Comparison of ENCODE assay signal across 10 mouse cellular contexts in genomic region chr12:33118624-33119301, GRCm38 (mm10). TPM values are rescaled to one million over a fixed set of nuclear protein-coding genes. Genes with fewer than 3 reads are reported as not detected.
DNase-seq lines count a peak whose midpoint lies in the region; ATAC-seq and TF ChIP-seq lines count a peak whose summit lies in the region.
"Had no signal": no experiment of that assay in that cellular context is flagged by ENCODE, and none has a peak within 500 bp of the region (broad histone marks: within the 10 kb centered on the region; RNA-seq: fewer than 3 reads in every experiment).

No protein-coding gene starts in this region.

- no peak overlapping the region for H3K9ac ChIP-seq in lung, postnatal 0 days (replicated peaks; ENCODE audit: low read depth)
- H3K9ac ChIP-seq in limb, embryonic 12.5 days (replicated peaks): no peak overlapping the region
- H3K9ac ChIP-seq: hindbrain, embryonic 14.5 days had no signal

- DNase-seq in lung, postnatal 0 days (ENCODE audit: low spot score): no peak
- no peak for DNase-seq in lung, adult 2 months
- peak; percentile 37 for DNase-seq in thymus, adult 2 months
- DNase-seq in left cerebral cortex, postnatal 25 days (ENCODE audit: low spot score in 2 of 2): no peak
- DNase-seq in gastrocnemius, adult 8-10 months (ENCODE audit: low spot score in 2 of 2): no peak
- no peak for DNase-seq in kidney, postnatal 10 days

- intact Hi-C loops in left cerebral cortex, postnatal 25 days (cut with DNase I): no loop called here

- no peaks in the 10 kb centered on the region for H3K4me1 ChIP-seq in lung, postnatal 0 days (ENCODE audit: insufficient read depth, low read depth, low read length)
- H3K4me1 ChIP-seq in lung, adult 2 months (ENCODE audit: control insufficient read depth, insufficient read depth, low read length): peaks cover 5% of the 10 kb centered on the region; the same call in 1 of the 2 replicates
- 0 out of 2 replicates have a peak, but pooled peaks cover 3% of the 10 kb centered on the region for H3K4me1 ChIP-seq in limb, embryonic 12.5 days (replicated peaks)
- H3K4me1 ChIP-seq in thymus, adult 2 months (replicated peaks; ENCODE audit: control insufficient read depth, insufficient read depth, low read length): no peaks in the 10 kb centered on the region

- TF ChIP-seq EP300 in lung, postnatal 0 days (IDR thresholded peaks at IDR 0.05): no peak

- 29% methylated on average over 15 of the region's 15 CpGs for WGBS in lung, postnatal 0 days
- WGBS in lung, adult 2 months: 54% methylated on average over 15 of the region's 15 CpGs
- 35% methylated on average over 15 of the region's 15 CpGs for WGBS in limb, embryonic 12.5 days
- WGBS in thymus, adult 2 months: 63% methylated on average over 15 of the region's 15 CpGs

- no peak for ATAC-seq in lung, postnatal 0 days
- ATAC-seq in activated CD4-positive, CD25-positive, alpha-beta regulatory T cell, adult 4 months: peak; percentile 90
- no peak for ATAC-seq in limb, embryonic 12.5 days (ENCODE audit: insufficient number of reproducible peaks, insufficient read depth, low FRiP score, low TSS enrichment, low read depth)

- no peak overlapping the region for H3K27ac ChIP-seq in lung, postnatal 0 days (ENCODE audit: low read length)
- no peak overlapping the region for H3K27ac ChIP-seq in limb, embryonic 12.5 days
- no peak overlapping the region for H3K27ac ChIP-seq in thymus, adult 2 months (ENCODE audit: control insufficient read depth, insufficient read depth, low read length)
- H3K27ac ChIP-seq: hindbrain, embryonic 14.5 days; left cerebral cortex, adult 2 months had no signal

- no peaks in the 10 kb centered on the region for H3K36me3 ChIP-seq in lung, postnatal 0 days (ENCODE audit: insufficient read depth, low read length)
- H3K36me3 ChIP-seq in limb, embryonic 12.5 days: no peaks in the 10 kb centered on the region
- H3K36me3 ChIP-seq in thymus, adult 2 months (ENCODE audit: control insufficient read depth, insufficient read depth, low read length): no peaks in the 10 kb centered on the region

- no peak for TF ChIP-seq POLR2A in lung, adult 2 months (IDR thresholded peaks at IDR 0.05; ENCODE audit: borderline replicate concordance, extremely low read depth, low read depth, low read length)
- no peak for TF ChIP-seq POLR2A in thymus, adult 2 months (IDR thresholded peaks at IDR 0.05; ENCODE audit: control insufficient read depth, extremely low read depth, insufficient read depth, low read length, poor library complexity)

- TF ChIP-seq CTCF in lung, postnatal 0 days (IDR thresholded peaks at IDR 0.05): no peak
- TF ChIP-seq CTCF in lung, adult 2 months (IDR thresholded peaks at IDR 0.05; ENCODE audit: insufficient read depth, low read length): no peak
- no peak for TF ChIP-seq CTCF in thymus, adult 2 months (IDR thresholded peaks at IDR 0.05; ENCODE audit: borderline replicate concordance, control insufficient read depth, extremely low read depth, insufficient read depth, low read length, poor library complexity)

- peak overlapping the region; percentile 21; the same call in 1 of the 2 replicates for H3K4me2 ChIP-seq in lung, postnatal 0 days (replicated peaks; ENCODE audit: low read depth, low read length)
- peak overlapping the region; percentile 24; the same call in 1 of the 2 replicates for H3K4me2 ChIP-seq in limb, embryonic 12.5 days
- H3K4me2 ChIP-seq: hindbrain, embryonic 14.5 days had no signal

- H3K4me3 ChIP-seq in lung, postnatal 0 days (ENCODE audit: low read depth, low read length): no peak overlapping the region
- H3K4me3 ChIP-seq in lung, adult 2 months (replicated peaks; ENCODE audit: extremely low read depth, low read depth, low read length): no peak overlapping the region
- H3K4me3 ChIP-seq in limb, embryonic 12.5 days (replicated peaks): no peak overlapping the region
- H3K4me3 ChIP-seq in thymus, adult 2 months (ENCODE audit: control insufficient read depth, insufficient read depth, low read length): peak overlapping the region; percentile 22
- H3K4me3 ChIP-seq: left cerebral cortex, adult 2 months had no signal

- H3K27me3 ChIP-seq in lung, postnatal 0 days (replicated peaks; ENCODE audit: insufficient read depth, low read length): no peaks in the 10 kb centered on the region
- no peaks in the 10 kb centered on the region; the same call in 1 of the 2 replicates for H3K27me3 ChIP-seq in limb, embryonic 12.5 days
- no peaks in the 10 kb centered on the region for H3K27me3 ChIP-seq in thymus, adult 2 months (ENCODE audit: control insufficient read depth, insufficient read depth, low read length)

- no peaks in the 10 kb centered on the region for H3K9me3 ChIP-seq in lung, postnatal 0 days (ENCODE audit: low read length)
- H3K9me3 ChIP-seq in limb, embryonic 12.5 days: no peaks in the 10 kb centered on the region

RNA-seq across cellular contexts. Expression of gene Cdhr3, which starts 26.1 kb away (rescaled TPM):
- polyA plus RNA-seq in lung, postnatal 0 days (2015; fragmentation: Nextera tagmentation; extraction: Ambion mirVana): 5.6 and 6.5 TPM in 2 replicates
- 14.5 and 18.5 TPM in 2 replicates for polyA plus RNA-seq in lung, adult 2 months (2012; rRNA removed)
- under 1 TPM; 0.25 to 0.65 TPM for polyA plus RNA-seq in activated CD4-positive, CD25-positive, alpha-beta regulatory T cell, adult 4 months (2017; shearing (Covaris generic))
- polyA plus RNA-seq in limb, embryonic 12.5 days (2016; fragmentation: Nextera tagmentation; extraction: Ambion mirVana): 0.35 TPM in 1 of 2 replicates, not detected in the other
- polyA plus RNA-seq in thymus, adult 2 months (2012; rRNA removed): 0.38 and 0.40 TPM in 2 replicates
- 1 to 10 TPM in 1 of 2 experiments, under 1 TPM in 1; 0.76 to 1.8 TPM for total RNA-seq in left cerebral cortex, postnatal 25 days (2021)
- total RNA-seq in gastrocnemius, adult 8-10 months (2022): 1 to 10 TPM in 1 of 4 experiments, under 1 TPM in 3; 0.25 to 1.7 (median 0.40) TPM

RNA-seq across cellular contexts. Expression of gene Atxn7l1, which starts 28.7 kb away (rescaled TPM):
- polyA plus RNA-seq in lung, postnatal 0 days (2015; fragmentation: Nextera tagmentation; extraction: Ambion mirVana): 9.6 and 10.2 TPM in 2 replicates
- polyA plus RNA-seq in lung, adult 2 months (2012; rRNA removed): 43.5 and 47.8 TPM in 2 replicates
- polyA plus RNA-seq in activated CD4-positive, CD25-positive, alpha-beta regulatory T cell, adult 4 months (2017; shearing (Covaris generic)): 10 to 100 TPM; 69.1 to 80.6 TPM
- polyA plus RNA-seq in limb, embryonic 12.5 days (2016; fragmentation: Nextera tagmentation; extraction: Ambion mirVana): 11.2 and 13.8 TPM in 2 replicates
- polyA plus RNA-seq in thymus, adult 2 months (2012; rRNA removed): 129 and 141 TPM in 2 replicates
- total RNA-seq in left cerebral cortex, postnatal 25 days (2021): 10 to 100 TPM; 56.8 to 60.8 TPM
- 10 to 100 TPM; 13.4 to 18.9 (median 15.7) TPM for total RNA-seq in gastrocnemius, adult 8-10 months (2022)
